Mouse (Mus musculus): ENCODE data around the gene Cep170b. TPM values are rescaled to one million over a fixed set of nuclear protein-coding genes. Genes with fewer than 3 reads are reported as not detected.

The Cep170b gene
- total RNA-seq, 2 experiments from 2014 or later: 180 to 199 TPM

- no peak for DNase-seq (ENCODE audit: low spot score in 2 of 2)
These were observed 16.3 kb downstream of the Cep170b start for GRCm38 (mm10) chr12:112736636-112736925.

- no peak for DNase-seq (ENCODE audit: low spot score in 2 of 2)
These were observed 16.8 kb downstream of the Cep170b start for GRCm38 (mm10) chr12:112737081-112737480.

- peak; percentile 77 to 83 for DNase-seq (ENCODE audit: low spot score in 2 of 2)
These were observed 17.5 kb downstream of the Cep170b start for GRCm38 (mm10) chr12:112737761-112738160.

- no peak for DNase-seq (ENCODE audit: low spot score in 2 of 2)
These were observed 18.2 kb downstream of the Cep170b start for GRCm38 (mm10) chr12:112738281-112739022.

GRCm38 (mm10) chr12:112739023-112739568 lies 18.8 kb downstream of the Cep170b start:
- no peak for DNase-seq (ENCODE audit: low spot score in 2 of 2)

- no peak for DNase-seq (ENCODE audit: low spot score in 2 of 2)
These were observed 22.5 kb downstream of the Cep170b start for GRCm38 (mm10) chr12:112742768-112743167.

- peak; percentile 82 to 84 for DNase-seq (ENCODE audit: low spot score in 2 of 2)
These were observed 23.1 kb downstream of the Cep170b start for GRCm38 (mm10) chr12:112743168-112743975.

- DNase-seq (ENCODE audit: low spot score in 2 of 2): no peak
These were observed 24.0 kb downstream of the Cep170b start for GRCm38 (mm10) chr12:112744211-112744610.

GRCm38 (mm10) chr12:112744891-112745580 lies 24.8 kb downstream of the Cep170b start:
- no peak for DNase-seq (ENCODE audit: low spot score in 2 of 2)

- DNase-seq (ENCODE audit: low spot score in 2 of 2): no peak
These were observed 25.5 kb downstream of the Cep170b start for GRCm38 (mm10) chr12:112745716-112746115.

GRCm38 (mm10) chr12:112746461-112746807 lies 26.2 kb downstream of the Cep170b start:
- DNase-seq (ENCODE audit: low spot score in 2 of 2): no peak

GRCm38 (mm10) chr12:112746808-112747605 lies 26.8 kb downstream of the Cep170b start:
- no peak for DNase-seq (ENCODE audit: low spot score in 2 of 2)

- no peak for DNase-seq (ENCODE audit: low spot score in 2 of 2)
These were observed 27.3 kb downstream of the Cep170b start for GRCm38 (mm10) chr12:112747606-112747970.

- no peak for DNase-seq (ENCODE audit: low spot score in 2 of 2)
These were observed 30.7 kb downstream of the Cep170b start for GRCm38 (mm10) chr12:112750976-112751375.

GRCm38 (mm10) chr12:112752399-112752798 lies 32.1 kb downstream of the Cep170b start:
- DNase-seq (ENCODE audit: low spot score in 2 of 2): no peak

- no peak for DNase-seq (ENCODE audit: low spot score in 2 of 2)
These were observed 35.6 kb downstream of the Cep170b start for GRCm38 (mm10) chr12:112755900-112756299.

GRCm38 (mm10) chr12:112757896-112758295 lies 37.6 kb downstream of the Cep170b start:
- no peak for DNase-seq (ENCODE audit: low spot score in 2 of 2)

- DNase-seq (ENCODE audit: low spot score in 2 of 2): no peak
These were observed 39.2 kb downstream of the Cep170b start for GRCm38 (mm10) chr12:112759471-112759870.

- DNase-seq (ENCODE audit: low spot score in 2 of 2): no peak
These were observed 40.1 kb downstream of the Cep170b start, which contains the start of gene Pld4 for GRCm38 (mm10) chr12:112760154-112760926. TSS of gene Pld4 (plus strand) at chr12:112760655.

GRCm38 (mm10) chr12:112761411-112761810 lies 41.2 kb downstream of the Cep170b start:
- DNase-seq (ENCODE audit: low spot score in 2 of 2): no peak

All from layer of hippocampus, postnatal 10 days (tissue).